Mouse (Mus musculus): Measurements from ENCODE around the gene Scamp5.

Scamp5 gene

GRCm38 (mm10) chr9:57467896-57468549 lies at the start of gene Scamp5:
Scamp5 (minus strand) TSS chr9:57468060.
- peak; percentile 85 for DNase-seq (ENCODE audit: low read depth, low spot score)

- DNase-seq (ENCODE audit: low read depth, low spot score) = no peak
Measured at GRCm38 (mm10) chr9:57517113-57517512, 49.3 kb upstream of the Scamp5 start.

GRCm38 (mm10) chr9:57510577-57510976 lies 42.7 kb upstream of the Scamp5 start:
- DNase-seq (ENCODE audit: low read depth, low spot score) = no peak

GRCm38 (mm10) chr9:57505700-57506099 lies 37.8 kb upstream of the Scamp5 start:
- peak; percentile 67 for DNase-seq (ENCODE audit: low read depth, low spot score)

GRCm38 (mm10) chr9:57504891-57505290 lies 37.0 kb upstream of the Scamp5 start:
- no peak for DNase-seq (ENCODE audit: low read depth, low spot score)

- no peak for DNase-seq (ENCODE audit: low read depth, low spot score)
Measured at GRCm38 (mm10) chr9:57504381-57504700, 36.5 kb upstream of the Scamp5 start.

GRCm38 (mm10) chr9:57503622-57504380 lies 35.9 kb upstream of the Scamp5 start, which contains the start of gene Rpp25:
Rpp25 (plus strand) TSS chr9:57504026.
- DNase-seq (ENCODE audit: low read depth, low spot score) = no peak

GRCm38 (mm10) chr9:57502911-57503621 lies 35.2 kb upstream of the Scamp5 start:
- DNase-seq (ENCODE audit: low read depth, low spot score) = peak; percentile 65

GRCm38 (mm10) chr9:57501861-57502260 lies 34.0 kb upstream of the Scamp5 start:
- DNase-seq (ENCODE audit: low read depth, low spot score) = peak; percentile 74

- no peak for DNase-seq (ENCODE audit: low read depth, low spot score)
Measured at GRCm38 (mm10) chr9:57501452-57501851, 33.6 kb upstream of the Scamp5 start.

GRCm38 (mm10) chr9:57498536-57498935 lies 30.7 kb upstream of the Scamp5 start:
- no peak for DNase-seq (ENCODE audit: low read depth, low spot score)

GRCm38 (mm10) chr9:57497236-57497635 lies 29.4 kb upstream of the Scamp5 start:
- DNase-seq (ENCODE audit: low read depth, low spot score) = no peak

GRCm38 (mm10) chr9:57494970-57495369 lies 27.1 kb upstream of the Scamp5 start:
- no peak for DNase-seq (ENCODE audit: low read depth, low spot score)

GRCm38 (mm10) chr9:57493532-57493931 lies 25.7 kb upstream of the Scamp5 start:
- DNase-seq (ENCODE audit: low read depth, low spot score) = no peak

GRCm38 (mm10) chr9:57487807-57488206 lies 19.9 kb upstream of the Scamp5 start:
- DNase-seq (ENCODE audit: low read depth, low spot score) = no peak

GRCm38 (mm10) chr9:57485774-57486173 lies 17.9 kb upstream of the Scamp5 start:
- peak; percentile 82 for DNase-seq (ENCODE audit: low read depth, low spot score)

GRCm38 (mm10) chr9:57468914-57469313 lies 1.1 kb upstream of the Scamp5 start:
- peak; percentile 77 for DNase-seq (ENCODE audit: low read depth, low spot score)

- DNase-seq (ENCODE audit: low read depth, low spot score) = no peak
Measured at GRCm38 (mm10) chr9:57467271-57467771, 539 bp downstream of the Scamp5 start.

GRCm38 (mm10) chr9:57466101-57466500 lies 1.8 kb downstream of the Scamp5 start:
- no peak for DNase-seq (ENCODE audit: low read depth, low spot score)

GRCm38 (mm10) chr9:57462866-57463265 lies 5.0 kb downstream of the Scamp5 start:
- no peak for DNase-seq (ENCODE audit: low read depth, low spot score)

- no peak for DNase-seq (ENCODE audit: low read depth, low spot score)
Measured at GRCm38 (mm10) chr9:57459707-57460106, 8.2 kb downstream of the Scamp5 start.

- no peak for DNase-seq (ENCODE audit: low read depth, low spot score)
Measured at GRCm38 (mm10) chr9:57453516-57453915, 14.3 kb downstream of the Scamp5 start.

All from telencephalon, adult 2 months (tissue).